ENCODE assay signal across 17 mouse cellular contexts in the genomic region with DNA sequence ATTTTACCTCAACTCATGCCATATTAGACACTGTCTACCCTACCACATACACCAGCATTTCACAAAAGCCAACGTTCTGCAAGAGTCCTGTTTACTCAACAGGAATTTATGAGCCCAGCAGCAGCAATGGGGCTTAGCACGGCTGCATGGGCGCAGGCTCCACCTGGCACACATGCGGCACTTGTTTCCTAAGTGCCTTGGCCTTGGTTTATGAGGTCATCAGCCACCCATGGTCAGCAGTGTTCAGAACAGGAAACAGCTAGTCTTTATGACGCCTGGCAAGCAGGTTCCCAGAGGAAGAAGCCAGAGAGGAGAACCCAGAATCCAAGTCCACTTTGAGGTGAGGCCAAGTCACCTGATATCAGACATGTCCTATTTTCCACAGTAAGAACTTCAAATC.
DNase-seq lines count a peak whose midpoint lies in the region; ATAC-seq and TF ChIP-seq lines count a peak whose summit lies in the region.
"Had no signal": no experiment of that assay in that cellular context is flagged by ENCODE, and none has a peak within 500 bp of the region (broad histone marks: within the 10 kb centered on the region; RNA-seq: fewer than 3 reads in every experiment).

No protein-coding gene starts in this region.

- H3K9me3 ChIP-seq in limb, embryonic 14.5 days (ENCODE audit: control insufficient read depth, low read length), result no peaks in the 10 kb centered on the region
- H3K9me3 ChIP-seq: heart, embryonic 12.5 days; liver, embryonic 15.5 days; neural tube, embryonic 12.5 days had no signal

- no peaks in the 10 kb centered on the region for H3K27me3 ChIP-seq in limb, embryonic 14.5 days (ENCODE audit: control insufficient read depth, insufficient read depth, low read length)
- H3K27me3 ChIP-seq: heart, embryonic 12.5 days; liver, embryonic 15.5 days; megakaryocyte, embryonic 14.5 days; neural tube, embryonic 12.5 days had no signal

- 0 out of 2 replicates have a peak, but pooled peaks have one; percentile 26 for ATAC-seq in limb, embryonic 14.5 days (ENCODE audit: low FRiP score, low read depth)

- TF ChIP-seq POLR2A in lung, adult 2 months (IDR thresholded peaks at IDR 0.05; ENCODE audit: borderline replicate concordance, extremely low read depth, low read depth, low read length), result no peak
- TF ChIP-seq POLR2A in limb, embryonic 14.5 days (IDR thresholded peaks at IDR 0.05; ENCODE audit: borderline replicate concordance, extremely low read depth, insufficient read depth, insufficient read length), result no peak

- no peak for TF ChIP-seq CTCF in lung, adult 2 months (IDR thresholded peaks at IDR 0.05; ENCODE audit: insufficient read depth, low read length)

- peaks cover 12% of the 10 kb centered on the region for H3K4me1 ChIP-seq in lung, adult 2 months (ENCODE audit: control insufficient read depth, insufficient read depth, low read length)
- peaks cover 15% of the 10 kb centered on the region for H3K4me1 ChIP-seq in limb, embryonic 14.5 days (ENCODE audit: control insufficient read depth, insufficient read depth, low read length)
- H3K4me1 ChIP-seq: liver, embryonic 15.5 days; megakaryocyte, embryonic 14.5 days had no signal

- H3K27ac ChIP-seq in limb, embryonic 14.5 days (replicated peaks; ENCODE audit: low read depth, low read length), result no peak overlapping the region
- H3K27ac ChIP-seq: liver, embryonic 15.5 days; neural tube, embryonic 12.5 days had no signal

- DNase-seq in heart, adult 11 months, result peak; percentile 89
- no peak for DNase-seq in heart, postnatal 36 days
- peak; percentile 16 for DNase-seq in lung, postnatal 25 days (ENCODE audit: low spot score)
- DNase-seq in lung, adult 2 months, result no peak
- peak; percentile 21 for DNase-seq in kidney, postnatal 10 days
- no peak for DNase-seq in limb, embryonic 14.5 days (ENCODE audit: low spot score)
- DNase-seq in right cerebral cortex, postnatal 14 days, result no peak
- no peak for DNase-seq in gastrocnemius, adult 18-20 months (ENCODE audit: low spot score)
- DNase-seq: cerebellum, postnatal 25 days; gastrocnemius, postnatal 25 days; heart, postnatal 4 days; layer of hippocampus, adult 9-11 months; thymus, adult 2 months had no signal

- H3K4me2 ChIP-seq in limb, embryonic 14.5 days (replicated peaks; ENCODE audit: low read depth, low read length, severe bottlenecking), result no peak overlapping the region
- H3K4me2 ChIP-seq: heart, embryonic 12.5 days; liver, embryonic 15.5 days; neural tube, embryonic 12.5 days had no signal

- no peak overlapping the region for H3K4me3 ChIP-seq in lung, adult 2 months (replicated peaks; ENCODE audit: extremely low read depth, low read depth, low read length)
- H3K4me3 ChIP-seq in limb, embryonic 14.5 days (replicated peaks; ENCODE audit: low read length), result no peak overlapping the region
- H3K4me3 ChIP-seq: heart, embryonic 12.5 days; liver, embryonic 15.5 days; megakaryocyte, embryonic 14.5 days; neural tube, embryonic 12.5 days had no signal

- WGBS in lung, adult 2 months, result 48% methylated on average over 5 of the region's 5 CpGs
- WGBS in limb, embryonic 14.5 days, result 27% methylated on average over 5 of the region's 5 CpGs

- no peaks in the 10 kb centered on the region for H3K36me3 ChIP-seq in limb, embryonic 14.5 days (ENCODE audit: control insufficient read depth, insufficient read depth, low read length)
- H3K36me3 ChIP-seq: heart, embryonic 12.5 days; liver, embryonic 15.5 days; neural tube, embryonic 12.5 days had no signal

- no peak overlapping the region for H3K9ac ChIP-seq in limb, embryonic 14.5 days (ENCODE audit: low read depth, low read length, severe bottlenecking)
- H3K9ac ChIP-seq: heart, embryonic 12.5 days; liver, embryonic 15.5 days; neural tube, embryonic 12.5 days had no signal

- intact Hi-C loops in heart, postnatal 36 days (cut with DNase I), result no loop called here

Comparison
In these comparisons a context has a peak if more than half of its experiments do, and no peak if none do; other contexts are left out.
1. DNase-seq: peak in heart, adult 11 months (single experiment), lung, postnatal 25 days (single experiment) and kidney, postnatal 10 days (single experiment); none in heart, postnatal 36 days (0 of 2), lung, adult 2 months (single experiment), limb, embryonic 14.5 days (single experiment), right cerebral cortex, postnatal 14 days (single experiment) and gastrocnemius, adult 18-20 months (single experiment).